Mouse (Mus musculus): ENCODE measurements around the gene Lrrc74b. TPM values are rescaled to one million over a fixed set of nuclear protein-coding genes. Genes with fewer than 3 reads are reported as not detected.

Gene Lrrc74b
- total and polyA plus RNA-seq, 2 experiments from 2014 or later: 3.5 to 4.1 TPM

DNA sequence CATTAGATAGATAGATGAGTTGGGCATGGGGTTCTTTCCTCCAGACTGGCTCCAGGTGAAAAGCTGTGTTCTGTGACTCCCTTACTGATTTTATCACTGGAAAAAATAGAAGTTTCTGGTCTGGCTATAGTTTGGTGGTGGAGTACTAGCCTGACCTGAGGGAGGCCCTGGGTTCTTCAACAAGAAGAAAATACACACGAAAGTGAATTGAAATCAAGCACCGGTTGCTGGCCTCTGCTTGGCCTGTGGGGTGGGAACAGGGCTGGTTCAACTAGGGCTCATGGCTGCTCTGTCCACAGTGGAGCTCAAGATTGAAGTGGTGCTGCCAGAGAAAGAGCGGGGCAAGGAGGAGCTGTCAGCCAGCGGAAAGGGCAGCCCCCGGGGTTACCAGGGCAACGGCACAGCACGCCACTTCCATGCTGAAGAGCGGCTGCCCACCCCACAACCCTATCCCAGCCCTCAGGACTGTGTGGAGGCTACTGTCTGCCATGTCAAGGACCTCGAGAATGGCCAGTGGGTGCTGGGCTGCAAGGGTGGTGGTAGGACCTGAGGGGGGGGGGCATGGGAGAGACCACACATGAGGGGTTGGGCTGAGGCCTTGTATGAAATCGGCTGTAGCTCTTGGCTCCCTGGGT lies 61.7 kb downstream of the Lrrc74b start:
- DNase-seq (peak; percentile 25), ATAC-seq (peak; percentile 89)
- Histone ChIP-seq H3K4me2 (ENCODE audit: low read depth) (no peak overlapping the region), H3K4me3 (ENCODE audit: low read depth, low read length) (no peak overlapping the region), H3K36me3 (ENCODE audit: insufficient read depth) (no peaks in the 10 kb centered on the region), H3K27me3 (ENCODE audit: insufficient read depth, low read length) (no peaks in the 10 kb centered on the region), H3K27ac (ENCODE audit: low read depth, low read length) (no peak overlapping the region), H3K9me3 (ENCODE audit: low read length) (no peaks in the 10 kb centered on the region), H3K9ac (no peak overlapping the region), H3K4me1 (ENCODE audit: insufficient read depth) (peaks cover 4% of the 10 kb centered on the region; the same call in 1 of the 2 replicates)
- TF ChIP-seq CTCF (IDR thresholded peaks at IDR 0.05; ENCODE audit: low read depth): no peak
- 16% methylated on average over 10 of the region's 10 CpGs for WGBS

DNA sequence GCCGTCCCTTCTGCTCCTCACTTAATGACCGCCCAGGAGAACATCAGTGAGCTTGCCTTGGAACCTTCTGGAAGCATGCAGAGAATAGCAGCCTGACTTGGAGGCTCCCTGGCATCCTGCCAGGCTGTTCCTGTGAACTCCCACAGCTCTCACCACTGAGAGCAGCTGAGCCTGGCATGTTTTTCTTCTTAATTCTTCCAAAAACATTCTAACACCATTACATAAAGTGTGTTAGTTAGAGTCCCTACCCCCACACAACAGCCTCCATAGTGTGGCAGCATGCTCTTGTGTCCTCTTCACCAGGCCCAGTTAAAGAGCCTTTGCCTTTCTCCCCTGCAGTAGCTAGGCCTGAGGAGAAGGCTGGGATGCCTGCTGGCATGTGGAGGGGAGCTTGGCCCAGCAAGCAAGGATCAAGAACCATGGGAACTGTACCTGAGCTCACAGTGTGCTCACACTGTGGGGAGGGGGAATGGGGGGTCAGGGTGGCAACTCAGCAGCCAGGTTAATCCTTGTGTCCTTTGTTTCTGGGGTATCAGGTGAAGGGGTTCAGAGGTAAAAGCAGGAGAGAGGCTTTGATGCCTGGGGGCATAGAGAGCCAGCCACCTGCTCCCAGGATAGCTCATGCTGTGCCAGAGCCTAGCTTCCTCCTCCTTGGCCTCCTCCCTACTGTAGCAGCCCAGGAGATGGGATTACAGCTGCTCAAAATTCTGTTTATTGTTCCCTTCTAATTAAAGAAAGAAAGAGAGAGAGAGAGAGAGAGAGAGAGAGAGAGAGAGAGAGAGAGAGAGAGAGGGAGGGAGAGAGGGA lies 64.3 kb downstream of the Lrrc74b start:
- peak; percentile 89 for DNase-seq
- H3K9ac ChIP-seq: no peak overlapping the region
- no peaks in the 10 kb centered on the region for H3K27me3 ChIP-seq (ENCODE audit: insufficient read depth, low read length)
- peak; percentile 72 for ATAC-seq
- H3K4me3 ChIP-seq (ENCODE audit: low read depth, low read length): no peak overlapping the region
- no peak for TF ChIP-seq CTCF (IDR thresholded peaks at IDR 0.05; ENCODE audit: low read depth)
- no peak overlapping the region for H3K4me2 ChIP-seq (ENCODE audit: low read depth)
- no peaks in the 10 kb centered on the region for H3K9me3 ChIP-seq (ENCODE audit: low read length)
- H3K36me3 ChIP-seq (ENCODE audit: insufficient read depth): no peaks in the 10 kb centered on the region
- WGBS: 37% methylated on average over 2 of the region's 2 CpGs
- peak overlapping the region; percentile 72 for H3K27ac ChIP-seq (ENCODE audit: low read depth, low read length)
- H3K4me1 ChIP-seq (ENCODE audit: insufficient read depth): peaks cover 4% of the 10 kb centered on the region; the same call in 1 of the 2 replicates

Other genes with a start within 250 kb of the Lrrc74b start
- gene Serpind1, start 229.9 kb downstream of the Lrrc74b start, total RNA-seq (2014; rRNA removed): 3.7 and 4.2 TPM in 2 replicates
- 5.0 and 5.8 TPM in 2 replicates for gene Serpind1, start 229.9 kb downstream of the Lrrc74b start, polyA plus RNA-seq (2015; fragmentation: Nextera tagmentation; extraction: Ambion mirVana)
- gene Snap29, start 155.3 kb downstream of the Lrrc74b start, total RNA-seq (2014; rRNA removed): 41.9 and 43.2 TPM in 2 replicates
- 14.5 and 19.9 TPM in 2 replicates for gene Snap29, start 155.3 kb downstream of the Lrrc74b start, polyA plus RNA-seq (2015; fragmentation: Nextera tagmentation; extraction: Ambion mirVana)
- gene Pi4ka, start 154.9 kb downstream of the Lrrc74b start, total RNA-seq (2014; rRNA removed): 106 and 107 TPM in 2 replicates
- 32.6 and 41.2 TPM in 2 replicates for gene Pi4ka, start 154.9 kb downstream of the Lrrc74b start, polyA plus RNA-seq (2015; fragmentation: Nextera tagmentation; extraction: Ambion mirVana)
- 31.4 and 55.4 TPM in 2 replicates for gene Crkl, start 109.3 kb downstream of the Lrrc74b start, total RNA-seq (2014; rRNA removed)
- 44.5 and 60.5 TPM in 2 replicates for gene Crkl, start 109.3 kb downstream of the Lrrc74b start, polyA plus RNA-seq (2015; fragmentation: Nextera tagmentation; extraction: Ambion mirVana)
- gene Aifm3, start 71.6 kb downstream of the Lrrc74b start, total RNA-seq (2014; rRNA removed): 15.2 and 21.8 TPM in 2 replicates
- 7.5 and 12.7 TPM in 2 replicates for gene Aifm3, start 71.6 kb downstream of the Lrrc74b start, polyA plus RNA-seq (2015; fragmentation: Nextera tagmentation; extraction: Ambion mirVana)
- gene Lztr1, start 52.6 kb downstream of the Lrrc74b start, total RNA-seq (2014; rRNA removed): 206 and 244 TPM in 2 replicates
- gene Lztr1, start 52.6 kb downstream of the Lrrc74b start, polyA plus RNA-seq (2015; fragmentation: Nextera tagmentation; extraction: Ambion mirVana): 91.4 and 103 TPM in 2 replicates
- gene Thap7, start 30.1 kb downstream of the Lrrc74b start, total RNA-seq (2014; rRNA removed): 69.2 and 71.0 TPM in 2 replicates
- gene Thap7, start 30.1 kb downstream of the Lrrc74b start, polyA plus RNA-seq (2015; fragmentation: Nextera tagmentation; extraction: Ambion mirVana): 58.3 and 64.4 TPM in 2 replicates
- 1.3 and 1.9 TPM in 2 replicates for gene P2rx6, start 638 bp upstream of the Lrrc74b start, total RNA-seq (2014; rRNA removed)
- gene P2rx6, start 638 bp upstream of the Lrrc74b start, polyA plus RNA-seq (2015; fragmentation: Nextera tagmentation; extraction: Ambion mirVana): 1.5 and 2.8 TPM in 2 replicates
- 47.5 and 53.4 TPM in 2 replicates for gene Slc7a4, start 22.0 kb upstream of the Lrrc74b start, total RNA-seq (2014; rRNA removed)
- gene Slc7a4, start 22.0 kb upstream of the Lrrc74b start, polyA plus RNA-seq (2015; fragmentation: Nextera tagmentation; extraction: Ambion mirVana): 33.1 and 47.3 TPM in 2 replicates
- 41.4 and 48.3 TPM in 2 replicates for gene Smpd4, start 58.1 kb upstream of the Lrrc74b start, total RNA-seq (2014; rRNA removed)
- 25.3 and 26.2 TPM in 2 replicates for gene Smpd4, start 58.1 kb upstream of the Lrrc74b start, polyA plus RNA-seq (2015; fragmentation: Nextera tagmentation; extraction: Ambion mirVana)
- gene Ccdc74a, start 85.2 kb upstream of the Lrrc74b start, total RNA-seq (2014; rRNA removed): 19.6 and 22.6 TPM in 2 replicates
- gene Ccdc74a, start 85.2 kb upstream of the Lrrc74b start, polyA plus RNA-seq (2015; fragmentation: Nextera tagmentation; extraction: Ambion mirVana): 25.2 and 33.9 TPM in 2 replicates
- 45.6 and 48.5 TPM in 2 replicates for gene Med15, start 171.6 kb upstream of the Lrrc74b start, total RNA-seq (2014; rRNA removed)
- 40.9 and 46.9 TPM in 2 replicates for gene Med15, start 171.6 kb upstream of the Lrrc74b start, polyA plus RNA-seq (2015; fragmentation: Nextera tagmentation; extraction: Ambion mirVana)
- 117 and 162 TPM in 2 replicates for gene Klhl22, start 198.4 kb upstream of the Lrrc74b start, total RNA-seq (2014; rRNA removed)
- 69.6 and 73.8 TPM in 2 replicates for gene Klhl22, start 198.4 kb upstream of the Lrrc74b start, polyA plus RNA-seq (2015; fragmentation: Nextera tagmentation; extraction: Ambion mirVana)
- gene Scarf2, start 236.0 kb upstream of the Lrrc74b start, total RNA-seq (2014; rRNA removed): 6.2 and 10.6 TPM in 2 replicates
- gene Scarf2, start 236.0 kb upstream of the Lrrc74b start, polyA plus RNA-seq (2015; fragmentation: Nextera tagmentation; extraction: Ambion mirVana): 1.9 and 2.1 TPM in 2 replicates